Mouse (Mus musculus) ovary, postnatal 10 days (tissue): Measurements from ENCODE around the gene Il6ra.

ENCODE experiments used
- DNase-seq: peaks from one replicate; pipeline ENCODE4 v3.0.0; 2022; ENCODE audit warnings: low spot score

Gene Il6ra

DNA sequence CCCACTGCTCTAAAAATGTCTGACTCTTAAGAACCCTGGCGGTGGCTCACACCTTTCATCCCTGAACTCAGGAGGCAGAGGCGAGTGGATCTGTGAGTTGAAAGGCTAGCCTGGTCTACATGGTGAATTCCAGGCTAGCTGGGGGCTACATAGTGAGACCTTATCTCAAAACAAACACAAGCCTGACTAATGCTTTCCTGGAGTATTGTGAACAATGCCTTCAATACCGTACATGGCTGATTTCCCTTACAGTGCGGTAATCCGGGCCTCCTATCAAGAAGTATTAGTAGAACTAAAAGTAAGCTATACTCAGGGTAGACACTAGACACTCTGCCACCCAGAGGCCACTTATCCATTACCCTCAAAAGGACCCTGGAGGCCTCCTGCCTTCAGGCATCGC, 64.9 kb downstream of the Il6ra start:
- no peak for DNase-seq

GRCm38 (mm10) chr3:89847596-89847995, 65.4 kb downstream of the Il6ra start:
- no peak for DNase-seq

DNA sequence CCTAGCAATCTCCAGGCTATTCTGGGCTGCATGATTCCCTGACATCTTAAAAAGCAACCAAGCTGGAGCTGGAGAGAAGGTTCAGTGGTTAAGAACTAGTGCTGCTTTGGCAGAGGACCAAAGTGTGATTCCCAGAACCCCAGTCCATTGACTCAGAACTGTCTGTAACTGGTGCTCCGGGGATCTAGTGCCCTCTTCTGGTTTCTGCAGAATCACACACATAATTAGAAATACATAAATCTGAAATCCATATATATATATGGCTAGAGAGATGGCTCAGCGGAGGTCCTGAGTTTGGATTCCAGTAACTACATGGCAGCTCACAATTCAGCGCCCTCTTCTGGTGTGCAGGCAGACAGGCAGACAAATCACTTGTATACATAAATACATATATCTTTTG, 65.9 kb downstream of the Il6ra start:
- DNase-seq, result no peak

DNA sequence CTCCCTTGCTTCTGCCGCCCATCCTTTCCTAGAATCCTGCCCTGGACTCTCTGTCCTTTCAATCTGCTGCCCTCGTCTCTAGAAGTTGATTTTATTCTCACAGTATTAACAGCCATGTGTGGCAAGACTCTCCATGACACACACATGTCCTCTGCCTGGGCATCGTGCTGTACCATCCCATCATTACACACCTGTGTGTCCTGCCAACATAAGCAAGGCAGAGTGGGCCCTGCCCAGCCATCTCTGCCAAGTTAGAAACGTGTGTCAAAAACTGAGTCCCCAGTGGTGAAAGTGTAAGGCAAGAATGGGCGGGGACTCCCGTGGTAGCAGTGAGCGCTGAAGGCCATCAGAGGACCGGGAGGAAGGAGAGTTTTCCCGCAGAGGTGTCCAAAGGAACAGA, 67.2 kb downstream of the Il6ra start:
- no peak for DNase-seq

- DNase-seq, result no peak
Observed at GRCm38 (mm10) chr3:89843148-89843547, 69.8 kb downstream of the Il6ra start.

DNA sequence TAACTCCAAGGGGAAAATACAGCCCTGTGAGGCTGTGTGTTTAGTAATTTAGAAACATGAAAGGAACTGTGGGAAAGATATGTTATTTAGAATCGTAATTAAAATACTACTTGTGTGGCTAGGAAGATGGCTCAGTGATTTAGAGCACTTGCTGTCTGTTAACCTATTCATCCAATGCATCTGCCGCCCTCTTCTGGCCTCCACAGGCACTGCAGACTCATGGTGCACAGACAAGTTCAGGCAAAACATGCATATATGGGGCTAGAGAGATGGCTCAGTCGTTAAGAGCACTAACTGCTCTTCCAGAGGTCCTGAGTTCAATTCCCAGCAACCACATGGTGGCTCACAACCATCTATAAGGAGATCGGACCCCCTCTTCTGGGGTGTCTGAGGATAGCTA, 70.7 kb downstream of the Il6ra start:
- DNase-seq, result no peak

GRCm38 (mm10) chr3:89835362-89835761, 77.6 kb downstream of the Il6ra start:
- no peak for DNase-seq

- no peak for DNase-seq
Observed at GRCm38 (mm10) chr3:89830815-89831591, 82.0 kb downstream of the Il6ra start, which contains the start of gene She. Gene She, plus strand, starts transcription at chr3:89831370.

GRCm38 (mm10) chr3:89826295-89826694, 86.7 kb downstream of the Il6ra start:
- no peak for DNase-seq

DNA sequence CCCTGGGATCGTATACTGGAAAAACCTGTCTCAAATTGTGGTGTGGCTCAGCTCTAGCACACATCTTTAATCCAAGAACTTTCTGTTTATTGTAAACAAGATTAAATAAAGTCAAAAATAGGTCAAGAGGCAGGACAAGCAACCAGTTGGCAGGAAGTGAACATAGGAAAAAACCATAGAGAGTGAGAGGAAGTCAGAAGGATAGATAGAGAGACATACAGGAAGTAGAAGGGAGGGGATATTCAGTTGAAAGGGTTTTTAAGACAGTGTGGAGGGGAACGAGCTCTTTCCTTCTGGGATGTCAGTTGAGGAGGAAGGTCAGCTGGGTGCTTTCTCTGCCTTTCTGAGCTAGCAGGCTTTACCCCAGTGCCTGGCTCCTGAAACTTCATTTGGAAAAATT, 89.4 kb downstream of the Il6ra start:
- DNase-seq, result no peak

- no peak for DNase-seq
Observed at GRCm38 (mm10) chr3:89821548-89822480, 91.2 kb downstream of the Il6ra start.

DNA sequence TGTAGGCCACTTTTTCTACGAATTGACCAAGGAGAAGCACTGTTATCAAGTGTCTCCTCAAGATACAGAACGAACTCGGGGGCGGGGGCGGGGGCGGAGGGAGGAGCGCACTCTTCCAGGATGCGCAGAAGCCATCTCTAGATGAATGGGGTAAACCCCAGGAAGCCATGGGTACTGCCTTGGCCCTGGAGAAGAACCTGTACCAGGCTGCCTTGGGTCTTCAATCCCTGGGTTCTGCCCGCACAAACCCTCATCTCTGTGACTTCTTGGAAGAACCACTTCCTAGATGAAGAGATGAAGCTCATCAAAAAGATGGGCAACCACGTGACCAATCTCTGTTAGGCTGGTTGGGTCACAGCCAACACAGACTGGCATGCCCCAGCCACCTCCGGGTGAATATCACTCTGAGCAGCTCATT, 91.9 kb downstream of the Il6ra start:
- no peak for DNase-seq

GRCm38 (mm10) chr3:89820311-89821095, 92.5 kb downstream of the Il6ra start:
- no peak for DNase-seq

- DNase-seq, result no peak
Observed at GRCm38 (mm10) chr3:89819897-89820296, 93.1 kb downstream of the Il6ra start.

DNA sequence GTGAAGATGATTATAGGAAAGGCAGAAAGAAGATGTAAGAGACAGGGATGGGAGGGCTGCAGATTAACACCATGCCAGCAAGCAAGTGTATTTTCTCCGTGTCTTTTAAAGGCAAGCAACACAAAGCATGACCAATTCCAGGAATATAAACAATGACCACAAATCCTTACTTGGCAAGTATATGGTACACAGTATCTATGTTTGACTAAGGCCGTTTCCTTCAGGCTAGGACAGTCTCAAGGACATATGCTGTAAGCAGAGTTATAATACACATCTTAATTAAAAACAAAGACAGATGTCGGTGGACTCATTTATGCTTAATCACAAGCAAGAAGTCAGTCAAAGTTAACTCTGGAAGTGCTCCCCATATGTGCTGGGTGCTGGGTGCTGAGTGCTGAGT, 94.4 kb downstream of the Il6ra start:
- no peak for DNase-seq

DNA sequence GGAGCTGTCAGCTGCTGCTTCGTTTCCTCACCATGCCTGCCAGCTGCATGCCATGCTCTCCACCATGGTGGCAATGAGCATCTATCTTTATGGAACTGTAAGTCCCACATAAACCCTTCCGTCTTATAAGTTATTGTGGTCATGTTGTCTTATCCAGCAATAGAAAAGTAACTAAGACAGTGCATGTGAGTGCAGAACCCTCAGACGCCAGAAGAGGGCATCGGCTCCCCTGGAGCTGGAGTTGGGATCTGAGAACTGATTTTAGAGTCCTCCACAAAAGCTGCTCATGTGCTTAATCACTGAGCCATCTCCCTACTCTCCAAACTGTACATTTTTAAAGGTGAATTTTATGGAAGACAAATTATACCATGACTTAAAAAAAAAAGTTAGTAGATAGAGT, 95.9 kb downstream of the Il6ra start:
- DNase-seq, result no peak
